In genomic region chr16:21955591-21955990, GRCm38 (mm10) we compare ENCODE assay signal across 15 mouse cellular contexts. TPM values are rescaled to one million over a fixed set of nuclear protein-coding genes. Genes with fewer than 3 reads are reported as not detected.
DNase-seq lines count a peak whose midpoint lies in the region; ATAC-seq and TF ChIP-seq lines count a peak whose summit lies in the region.
"Had no signal": no experiment of that assay in that cellular context is flagged by ENCODE, and none has a peak within 500 bp of the region (broad histone marks: within the 10 kb centered on the region; RNA-seq: fewer than 3 reads in every experiment).

No protein-coding gene starts in this region.

- H3K4me2 ChIP-seq in heart, postnatal 0 days (ENCODE audit: low read depth, low read length) = peak overlapping the region; percentile 39; the same call in 1 of the 2 replicates
- H3K4me2 ChIP-seq in forebrain, embryonic 13.5 days = no peak overlapping the region
- H3K4me2 ChIP-seq: liver, embryonic 13.5 days had no signal

- H3K4me1 ChIP-seq in heart, postnatal 0 days (ENCODE audit: control insufficient read depth, insufficient read depth) = peaks cover 6% of the 10 kb centered on the region; the same call in 1 of the 2 replicates
- no peaks in the 10 kb centered on the region for H3K4me1 ChIP-seq in forebrain, embryonic 13.5 days
- H3K4me1 ChIP-seq: liver, embryonic 13.5 days had no signal

- TF ChIP-seq EP300 in heart, postnatal 0 days (IDR thresholded peaks at IDR 0.05; ENCODE audit: low read depth) = no peak

- no peaks in the 10 kb centered on the region for H3K27me3 ChIP-seq in heart, postnatal 0 days (ENCODE audit: control insufficient read depth, insufficient read depth, low read length)
- no peaks in the 10 kb centered on the region for H3K27me3 ChIP-seq in forebrain, embryonic 13.5 days
- H3K27me3 ChIP-seq: liver, embryonic 13.5 days had no signal

- peak; percentile 96 for DNase-seq in heart, adult 11 months
- DNase-seq in heart, postnatal 25 days (ENCODE audit: low spot score) = no peak
- DNase-seq in gastrocnemius, postnatal 25 days = peak; percentile 36
- peak; percentile 79 for DNase-seq in heart, postnatal 0 days (ENCODE audit: low spot score)
- peak; percentile 22 to 51 for DNase-seq in lung, postnatal 4 days
- DNase-seq in thymus, adult 18-20 months = no peak
- no peak for DNase-seq in urinary bladder, adult 2 months (ENCODE audit: low spot score)
- DNase-seq: cerebellum, adult 2 months; kidney, adult 8-10 months; liver, embryonic 13.5 days; thymus, postnatal 14 days had no signal

- H3K9ac ChIP-seq in heart, postnatal 0 days (replicated peaks; ENCODE audit: low read depth, low read length) = peak overlapping the region; percentile 32
- H3K9ac ChIP-seq in forebrain, embryonic 13.5 days = no peak overlapping the region
- H3K9ac ChIP-seq: liver, embryonic 13.5 days had no signal

- no peaks in the 10 kb centered on the region for H3K36me3 ChIP-seq in heart, postnatal 0 days (replicated peaks; ENCODE audit: control insufficient read depth, insufficient read depth, low read length)
- H3K36me3 ChIP-seq in forebrain, embryonic 13.5 days (ENCODE audit: poor library complexity, severe bottlenecking) = no peaks in the 10 kb centered on the region
- H3K36me3 ChIP-seq: liver, embryonic 13.5 days had no signal

- peak; percentile 91 for ATAC-seq in heart, postnatal 0 days (ENCODE audit: insufficient read depth, low read depth)
- ATAC-seq in forebrain, embryonic 13.5 days = no peak
- ATAC-seq: activated CD4-positive, CD25-positive, alpha-beta regulatory T cell, adult 4 months had no signal

- peak overlapping the region; percentile 67 for H3K27ac ChIP-seq in heart, postnatal 0 days (ENCODE audit: low read depth)
- H3K27ac ChIP-seq in forebrain, embryonic 13.5 days = no peak overlapping the region
- H3K27ac ChIP-seq: layer of hippocampus, adult 2 months; liver, embryonic 13.5 days had no signal

- no peak overlapping the region for H3K4me3 ChIP-seq in heart, postnatal 0 days (ENCODE audit: low read depth, low read length)
- H3K4me3 ChIP-seq in forebrain, embryonic 13.5 days = no peak overlapping the region
- H3K4me3 ChIP-seq: layer of hippocampus, adult 2 months; liver, embryonic 13.5 days had no signal

- WGBS in heart, postnatal 0 days = 24% methylated on average over 12 of the region's 12 CpGs
- 87% methylated on average over 12 of the region's 12 CpGs for WGBS in forebrain, embryonic 13.5 days

- H3K9me3 ChIP-seq in heart, postnatal 0 days (replicated peaks; ENCODE audit: control insufficient read depth, low read length) = no peaks in the 10 kb centered on the region
- no peaks in the 10 kb centered on the region for H3K9me3 ChIP-seq in forebrain, embryonic 13.5 days (replicated peaks)
- H3K9me3 ChIP-seq: liver, embryonic 13.5 days had no signal

- intact Hi-C loops in heart, postnatal 25 days (cut with DNase I) = no loop called here

- TF ChIP-seq CTCF in heart, postnatal 0 days (IDR thresholded peaks at IDR 0.05; ENCODE audit: low read depth) = no peak

RNA-seq across cellular contexts. Expression of gene Tmem41a, which starts 8.2 kb away (rescaled TPM):
- 10 to 100 TPM in 1 of 2 experiments, 1 to 10 TPM in 1; 8.7 to 13.2 TPM for total RNA-seq in heart, postnatal 25 days (2021)
- total RNA-seq in gastrocnemius, postnatal 25 days (2021) = 1 to 10 TPM; 3.8 to 5.4 TPM
- 22.4 and 57.2 TPM in 2 replicates for total RNA-seq in heart, postnatal 0 days (2014; rRNA removed; ENCODE audit: low replicate concordance)
- polyA plus RNA-seq in heart, postnatal 0 days (2015; fragmentation: Nextera tagmentation; extraction: Ambion mirVana) = 43.6 and 45.7 TPM in 2 replicates
- polyA plus RNA-seq in urinary bladder, adult 2 months (2012; rRNA removed) = 16.0 and 16.2 TPM in 2 replicates
- 23.6 and 26.2 TPM in 2 replicates for polyA plus RNA-seq in forebrain, embryonic 13.5 days (2015; fragmentation: Nextera tagmentation; extraction: Ambion mirVana)

RNA-seq across cellular contexts. Expression of gene Liph, which starts 39.9 kb away (rescaled TPM):
- not detected for total RNA-seq in heart, postnatal 25 days (2021)
- not detected for total RNA-seq in gastrocnemius, postnatal 25 days (2021)
- total RNA-seq in heart, postnatal 0 days (2014; rRNA removed; ENCODE audit: low replicate concordance) = 2.8 TPM in 1 of 2 replicates, not detected in the other
- polyA plus RNA-seq in heart, postnatal 0 days (2015; fragmentation: Nextera tagmentation; extraction: Ambion mirVana) = 0.12 and 0.37 TPM in 2 replicates
- 22.4 and 25.8 TPM in 2 replicates for polyA plus RNA-seq in urinary bladder, adult 2 months (2012; rRNA removed)
- polyA plus RNA-seq in forebrain, embryonic 13.5 days (2015; fragmentation: Nextera tagmentation; extraction: Ambion mirVana) = 0.22 and 0.30 TPM in 2 replicates
- total RNA-seq: MEL had no signal

RNA-seq across cellular contexts. Expression of gene Senp2, which starts 53.7 kb away (rescaled TPM):
- 10 to 100 TPM; 19.6 to 20.7 TPM for total RNA-seq in heart, postnatal 25 days (2021)
- total RNA-seq in gastrocnemius, postnatal 25 days (2021) = 10 to 100 TPM; 22.9 to 27.3 TPM
- 6.2 and 14.8 TPM in 2 replicates for total RNA-seq in heart, postnatal 0 days (2014; rRNA removed; ENCODE audit: low replicate concordance)
- polyA plus RNA-seq in heart, postnatal 0 days (2015; fragmentation: Nextera tagmentation; extraction: Ambion mirVana) = 10.5 and 14.8 TPM in 2 replicates
- 36.8 and 37.0 TPM in 2 replicates for polyA plus RNA-seq in urinary bladder, adult 2 months (2012; rRNA removed)
- 50.7 and 54.0 TPM in 2 replicates for polyA plus RNA-seq in forebrain, embryonic 13.5 days (2015; fragmentation: Nextera tagmentation; extraction: Ambion mirVana)

Comparison
In these comparisons a context has a peak if more than half of its experiments do, and no peak if none do; other contexts are left out.
1. DNase-seq: peak in heart, adult 11 months (single experiment), gastrocnemius, postnatal 25 days (single experiment), heart, postnatal 0 days (single experiment) and lung, postnatal 4 days (2 of 2); none in heart, postnatal 25 days (single experiment), thymus, adult 18-20 months (0 of 2) and urinary bladder, adult 2 months (single experiment).